Mouse (Mus musculus): Measurements from ENCODE around the gene Myo1f.

Gene Myo1f

DNA sequence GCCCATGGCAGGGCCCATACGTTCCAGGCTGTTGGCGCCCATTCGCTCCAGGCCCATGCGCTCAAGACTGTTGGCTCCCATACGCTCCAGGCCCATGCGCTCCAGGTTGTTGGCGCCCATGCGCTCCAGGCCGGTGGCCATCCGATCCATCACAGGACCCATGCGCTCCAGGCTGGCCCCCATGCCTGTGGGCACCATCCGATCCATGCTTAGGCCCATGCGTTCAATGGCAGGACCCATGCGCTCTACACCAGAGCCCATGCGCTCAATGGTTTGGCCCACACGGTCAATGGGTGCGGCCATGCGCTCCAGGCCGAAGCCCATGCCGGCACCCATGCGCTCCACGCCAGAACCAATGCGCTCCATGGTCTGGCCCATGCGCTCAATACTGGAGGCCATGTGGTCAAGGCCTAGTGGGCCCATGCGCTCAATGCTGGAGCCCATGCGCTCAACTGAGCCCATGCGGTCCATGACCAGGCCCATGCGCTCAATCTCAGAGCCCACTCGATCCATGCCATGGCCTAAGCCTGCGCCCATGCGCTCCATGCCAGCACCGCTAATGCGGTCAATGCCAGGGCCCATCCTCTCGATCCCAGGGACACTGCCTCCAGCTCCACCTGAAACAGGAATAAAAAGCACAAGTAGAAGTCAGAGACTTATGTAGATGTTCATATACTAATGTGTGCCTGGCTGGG is 94.4 kb downstream of the Myo1f start:
- DNase-seq (ENCODE audit: low read depth), result no peak

All from NIH3T3 (cell line).